Mouse (Mus musculus): ENCODE results near the gene Foxf1. TPM values are rescaled to one million over a fixed set of nuclear protein-coding genes. Genes with fewer than 3 reads are reported as not detected.

Foxf1 gene
- polyA plus RNA-seq, 1 experiment from 2014 or later: 1.0 TPM

DNA sequence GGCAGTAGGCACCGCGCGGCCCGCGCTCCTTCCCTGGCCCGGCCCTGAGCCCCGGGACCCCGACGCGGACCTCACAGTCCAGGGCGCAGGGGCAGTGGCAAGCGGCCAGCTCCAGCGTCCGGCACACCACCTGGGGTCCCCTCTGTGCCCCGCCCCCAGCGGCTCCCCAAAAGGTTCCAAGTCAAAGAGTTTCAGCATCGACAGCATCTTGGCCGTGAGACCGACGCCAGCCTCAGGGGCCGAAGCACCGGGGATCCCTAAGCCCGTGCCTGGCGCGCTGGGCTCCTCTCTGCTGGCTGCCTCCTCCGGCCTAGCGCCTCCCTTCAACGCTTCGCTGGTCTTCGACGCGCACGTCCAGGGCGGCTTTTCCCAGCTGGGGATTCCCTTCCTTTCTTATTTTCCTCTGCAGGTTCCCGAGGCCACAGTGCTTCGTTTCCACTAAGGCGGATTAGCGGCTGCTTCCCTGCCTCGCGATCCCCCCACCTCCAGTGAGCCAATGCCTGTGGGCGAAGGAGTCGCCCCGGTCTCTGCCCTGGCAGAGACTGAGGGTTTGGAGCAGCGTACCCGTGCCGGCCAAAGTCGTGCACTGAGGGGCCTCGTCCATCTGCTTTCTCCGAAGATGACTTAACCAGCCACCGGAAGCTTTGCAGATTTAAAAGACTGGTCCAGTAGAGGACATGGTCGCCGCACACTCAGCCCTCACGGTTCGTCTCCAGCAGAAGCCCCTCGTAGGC is 44.5 kb downstream of the Foxf1 start:
- Histone ChIP-seq H3K4me1 (peaks cover 18% of the 10 kb centered on the region), H3K9me3 (no peaks in the 10 kb centered on the region), H3K27ac (no peak overlapping the region), H3K4me2 (peak overlapping the region; percentile 29), H3K27me3 (replicated peaks) (peaks cover 84% of the 10 kb centered on the region), H3K4me3 (peak overlapping the region; percentile 18), H3K9ac (no peak overlapping the region; the same call in 1 of the 2 replicates), H3K36me3 (replicated peaks) (no peaks in the 10 kb centered on the region)
- no peak for ATAC-seq (replicated peaks)
- WGBS: 1% methylated on average over 54 of the region's 55 CpGs

DNA sequence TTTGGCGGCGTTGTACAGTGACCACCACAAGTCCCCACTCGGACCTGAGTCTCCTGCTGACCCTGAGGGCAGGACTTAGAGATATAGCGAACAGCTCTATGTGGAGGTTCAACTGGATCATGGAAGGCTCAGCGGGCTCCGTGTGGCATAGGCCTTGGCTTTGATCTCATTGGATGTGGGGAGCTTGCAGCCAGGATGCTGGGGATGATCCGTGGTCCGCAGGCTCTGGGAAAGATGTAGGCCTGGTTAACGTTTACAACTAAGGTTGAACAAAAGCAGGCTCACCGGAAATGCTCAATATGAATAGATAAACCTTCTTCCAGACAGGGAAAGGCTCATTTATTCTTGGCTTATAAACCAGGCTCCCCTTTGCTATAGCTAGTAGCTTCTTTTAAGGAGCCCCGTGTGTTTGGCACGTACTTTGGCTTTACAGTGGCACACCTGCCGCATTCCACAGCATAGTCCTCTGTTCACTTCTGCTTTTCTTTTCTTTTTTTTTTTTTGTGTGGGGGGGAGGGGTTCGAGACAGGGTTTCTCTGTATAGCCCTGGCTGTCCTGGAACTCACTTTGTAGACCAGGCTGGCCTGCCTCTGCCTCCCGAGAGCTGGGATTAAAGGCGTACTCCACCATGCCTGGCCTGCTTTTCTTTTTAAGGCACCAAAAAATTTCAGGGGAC is 45.2 kb downstream of the Foxf1 start:
- ATAC-seq (replicated peaks): no peak
- Histone ChIP-seq H3K9ac (no peak overlapping the region), H3K9me3 (no peaks in the 10 kb centered on the region), H3K4me1 (peaks cover 18% of the 10 kb centered on the region), H3K4me3 (no peak overlapping the region), H3K27ac (no peak overlapping the region), H3K4me2 (no peak overlapping the region), H3K27me3 (replicated peaks) (peaks cover 82% of the 10 kb centered on the region), H3K36me3 (replicated peaks) (no peaks in the 10 kb centered on the region)
- 13% methylated on average over 16 of the region's 16 CpGs for WGBS

DNA sequence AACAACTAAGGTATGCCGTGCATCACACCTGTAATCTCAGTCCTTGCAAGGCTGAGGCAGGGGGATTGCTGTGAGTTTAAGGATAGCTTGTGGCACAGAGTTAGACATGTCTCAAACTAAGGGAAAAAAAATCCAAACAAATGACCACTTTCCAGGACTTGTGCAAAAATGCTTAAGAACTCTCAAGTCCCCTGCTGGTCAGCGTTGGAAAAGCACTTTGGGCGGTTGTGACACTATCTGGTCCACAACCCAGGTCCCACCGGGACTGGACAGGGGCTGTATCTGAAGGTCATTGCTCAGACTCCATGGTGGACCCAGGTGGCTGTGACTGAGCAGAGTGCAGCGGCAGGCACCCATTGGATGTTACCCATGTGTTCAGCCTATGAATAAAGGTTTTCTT is 46.3 kb downstream of the Foxf1 start:
- no peak for ATAC-seq (replicated peaks)
- Histone ChIP-seq H3K4me1 (peaks cover 18% of the 10 kb centered on the region), H3K4me2 (no peak overlapping the region), H3K27me3 (replicated peaks) (peaks cover 71% of the 10 kb centered on the region), H3K9me3 (no peaks in the 10 kb centered on the region), H3K36me3 (replicated peaks) (no peaks in the 10 kb centered on the region), H3K27ac (no peak overlapping the region), H3K4me3 (no peak overlapping the region), H3K9ac (no peak overlapping the region)
- 30% methylated on average over 5 of the region's 5 CpGs for WGBS

DNA sequence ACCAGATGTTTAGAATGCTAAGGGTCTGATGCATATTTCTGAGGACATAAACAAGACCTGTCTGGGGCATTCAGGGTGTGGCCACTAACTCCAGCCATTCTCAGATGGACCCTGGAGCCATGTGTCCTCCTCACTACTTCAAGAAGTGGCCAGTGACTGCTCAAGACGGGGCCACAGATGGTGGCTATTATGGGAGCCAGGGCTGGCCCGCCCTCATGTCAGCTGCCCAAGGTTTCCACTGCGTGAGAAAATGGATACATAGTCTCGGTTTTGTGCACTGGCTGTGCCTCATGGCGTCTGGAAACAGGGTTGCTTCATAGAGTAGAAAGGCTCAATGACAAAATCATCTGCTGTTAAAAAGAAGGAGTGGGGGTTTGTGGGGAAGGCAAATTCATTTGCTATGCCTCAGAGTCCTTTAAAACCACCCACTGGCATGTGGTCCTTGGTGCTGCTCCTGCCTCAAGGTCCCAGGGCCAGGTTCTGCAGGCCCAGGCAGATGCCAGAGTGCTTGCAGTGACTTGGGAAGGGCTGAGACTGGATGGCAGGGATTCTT is 48.9 kb downstream of the Foxf1 start:
- ATAC-seq (replicated peaks): no peak
- Histone ChIP-seq H3K27ac (no peak overlapping the region), H3K36me3 (replicated peaks) (no peaks in the 10 kb centered on the region), H3K9me3 (no peaks in the 10 kb centered on the region), H3K4me3 (no peak overlapping the region), H3K27me3 (replicated peaks) (peaks cover 47% of the 10 kb centered on the region), H3K4me1 (peaks cover 12% of the 10 kb centered on the region), H3K4me2 (no peak overlapping the region), H3K9ac (no peak overlapping the region)
- 72% methylated on average over 5 of the region's 5 CpGs for WGBS

DNA sequence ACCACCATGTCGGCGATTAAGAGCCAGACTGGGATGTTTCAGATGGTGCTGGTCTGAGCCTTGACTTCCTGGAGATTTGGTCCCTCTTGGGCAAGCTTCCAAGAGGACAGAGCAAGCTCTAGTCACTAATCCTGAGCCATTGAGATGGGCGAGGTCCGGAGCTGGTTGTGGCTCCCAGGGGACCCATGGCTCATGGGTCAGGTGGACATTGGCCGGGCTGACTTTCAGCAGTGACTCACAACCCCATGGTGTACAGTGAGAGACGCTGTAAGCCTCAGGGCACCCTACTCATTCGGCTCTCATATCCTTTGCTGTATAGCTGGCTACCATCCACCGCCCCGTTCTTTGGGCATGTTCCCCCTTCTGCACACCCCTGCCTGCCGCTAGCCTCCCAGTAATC is 49.9 kb downstream of the Foxf1 start:
- Histone ChIP-seq H3K9ac (no peak overlapping the region), H3K27ac (no peak overlapping the region), H3K36me3 (replicated peaks) (no peaks in the 10 kb centered on the region), H3K4me3 (no peak overlapping the region), H3K4me2 (no peak overlapping the region), H3K4me1 (0 out of 2 replicates have a peak, but pooled peaks cover 2% of the 10 kb centered on the region), H3K27me3 (replicated peaks) (peaks cover 37% of the 10 kb centered on the region), H3K9me3 (no peaks in the 10 kb centered on the region)
- 88% methylated on average over 10 of the region's 10 CpGs for WGBS
- ATAC-seq (replicated peaks): no peak

DNA sequence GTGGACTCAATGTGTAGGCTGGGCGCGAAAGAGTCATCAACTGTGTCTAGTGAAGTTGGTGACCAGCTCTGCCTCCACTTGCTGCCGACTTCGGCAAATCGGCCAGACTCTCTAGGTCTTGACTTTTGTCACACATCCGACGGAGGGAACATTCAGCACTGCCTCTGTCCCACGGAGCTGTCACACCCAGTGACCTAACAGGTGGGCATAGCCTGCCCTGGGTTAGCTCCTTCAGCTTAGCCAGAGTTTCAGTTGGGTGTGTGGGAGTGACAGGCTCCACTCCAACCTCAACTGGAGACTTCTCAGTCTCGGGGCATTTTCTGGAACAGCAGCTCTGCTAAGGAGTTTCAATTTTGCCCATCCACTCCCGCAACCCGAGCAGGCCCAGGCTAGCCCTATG is 50.3 kb downstream of the Foxf1 start:
- no peaks in the 10 kb centered on the region for H3K9me3 ChIP-seq
- H3K27ac ChIP-seq: no peak overlapping the region
- H3K27me3 ChIP-seq (replicated peaks): peaks cover 33% of the 10 kb centered on the region
- no peak for ATAC-seq (replicated peaks)
- H3K9ac ChIP-seq: no peak overlapping the region
- no peaks in the 10 kb centered on the region for H3K36me3 ChIP-seq (replicated peaks)
- H3K4me3 ChIP-seq: no peak overlapping the region
- H3K4me2 ChIP-seq: no peak overlapping the region
- H3K4me1 ChIP-seq: no peaks in the 10 kb centered on the region
- 87% methylated on average over 11 of the region's 11 CpGs for WGBS

DNA sequence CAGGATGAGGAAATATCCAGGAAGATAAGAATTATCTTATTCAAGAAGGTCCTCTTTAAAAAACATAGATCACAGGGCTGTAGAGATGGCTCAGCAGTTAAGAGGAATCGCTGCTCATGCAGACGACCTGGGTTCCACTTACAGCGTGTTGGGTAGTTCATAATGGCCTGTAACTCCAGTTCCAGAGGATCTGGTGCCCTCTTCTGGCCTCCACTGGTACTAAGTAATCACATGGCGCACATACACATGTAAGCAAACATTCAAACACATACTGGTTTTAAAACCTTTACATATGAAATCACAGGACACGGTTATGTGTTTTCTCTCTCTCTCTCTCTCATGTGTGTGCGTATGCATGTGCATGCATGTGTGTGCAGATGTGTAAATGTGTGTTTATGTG is 52.7 kb downstream of the Foxf1 start:
- no peak overlapping the region for H3K9ac ChIP-seq
- no peak overlapping the region for H3K27ac ChIP-seq
- ATAC-seq (replicated peaks): no peak
- peaks cover 11% of the 10 kb centered on the region for H3K27me3 ChIP-seq (replicated peaks)
- H3K4me2 ChIP-seq: no peak overlapping the region
- 92% methylated on average over 6 of the region's 6 CpGs for WGBS
- H3K4me1 ChIP-seq: no peaks in the 10 kb centered on the region
- H3K4me3 ChIP-seq: no peak overlapping the region
- H3K9me3 ChIP-seq: no peaks in the 10 kb centered on the region
- no peaks in the 10 kb centered on the region for H3K36me3 ChIP-seq (replicated peaks)

Small RNAs within 50 kb of the gene (microRNA-seq; reads per million reads assigned to microRNA genes)
- gene Gm27530: not detected

Other genes with a start within 250 kb of the Foxf1 start
- gene Mthfsd, start 24.0 kb downstream of the Foxf1 start, polyA plus RNA-seq (2015; fragmentation: Nextera tagmentation; extraction: Ambion mirVana): 51.1 and 52.3 TPM in 2 replicates
- gene Foxc2, start 31.8 kb downstream of the Foxf1 start, polyA plus RNA-seq (2015; fragmentation: Nextera tagmentation; extraction: Ambion mirVana): 4.2 and 5.2 TPM in 2 replicates
- 0.12 and 0.18 TPM in 2 replicates for gene Foxl1, start 43.6 kb downstream of the Foxf1 start, polyA plus RNA-seq (2015; fragmentation: Nextera tagmentation; extraction: Ambion mirVana)